Mouse (Mus musculus): Measurements from ENCODE around the gene Cemip.

DNA sequence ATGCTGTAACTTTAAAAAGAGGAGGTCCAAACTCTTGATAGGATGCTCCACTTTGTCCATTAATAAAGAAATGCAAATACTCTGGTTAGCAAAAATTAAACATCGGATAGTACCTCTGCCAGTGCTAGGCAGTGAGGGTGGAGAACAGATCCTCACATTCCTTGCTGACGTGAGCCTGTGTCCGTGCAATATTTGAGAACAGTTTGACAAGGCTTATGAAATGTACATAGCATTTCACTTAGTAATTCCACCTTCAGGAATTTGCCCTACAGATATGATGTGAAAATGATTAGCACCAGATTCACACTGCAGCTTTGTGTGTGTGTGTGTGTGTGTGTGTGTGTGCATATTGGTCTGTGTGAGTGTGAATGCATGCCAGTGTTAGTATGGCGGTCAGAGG is 4.5 kb upstream of the Cemip start:
- TF ChIP-seq POLR2A (IDR thresholded peaks at IDR 0.05; ENCODE audit: borderline replicate concordance, low read depth, low read length) (no peak), CTCF (IDR thresholded peaks at IDR 0.05; ENCODE audit: low read depth, low read length) (no peak)
